Mouse (Mus musculus) activated CD4-positive, CD25-positive, alpha-beta regulatory T cell, adult 4 months (primary cell): Measurements from ENCODE around the gene Usp49. TPM values are rescaled to one million over a fixed set of nuclear protein-coding genes. Genes with fewer than 3 reads are reported as not detected.
"Not testable (repeated sequence)": the region's sequence is repeated elsewhere in the genome, so short reads cannot be mapped to it uniquely, and the experiment has no call there.

Source experiments
- ATAC-seq: one replicate; pipeline ENCODE4 v1.8.0; 2017
- polyA plus RNA-seq, 2 experiments: library from polyadenylated mRNA; unstranded; fragments of 100-300 nt; shearing (Covaris generic); gene quantifications; one replicate each; pipeline ENCODE4 v1.2.1; 2017

Usp49 gene
- polyA plus RNA-seq = under 1 TPM; 0.60 to 0.71 TPM

GRCm38 (mm10) chr17:47630678-47631065 lies at the start of gene Usp49:
TSS of gene Usp49 (plus strand) at chr17:47630690.
- no peak for ATAC-seq

GRCm38 (mm10) chr17:47580962-47581361 lies 49.5 kb upstream of the Usp49 start:
- ATAC-seq = no peak

GRCm38 (mm10) chr17:47588517-47588916 lies 42.0 kb upstream of the Usp49 start:
- no peak for ATAC-seq

GRCm38 (mm10) chr17:47591073-47591472 lies 39.4 kb upstream of the Usp49 start:
- ATAC-seq = no peak

DNA sequence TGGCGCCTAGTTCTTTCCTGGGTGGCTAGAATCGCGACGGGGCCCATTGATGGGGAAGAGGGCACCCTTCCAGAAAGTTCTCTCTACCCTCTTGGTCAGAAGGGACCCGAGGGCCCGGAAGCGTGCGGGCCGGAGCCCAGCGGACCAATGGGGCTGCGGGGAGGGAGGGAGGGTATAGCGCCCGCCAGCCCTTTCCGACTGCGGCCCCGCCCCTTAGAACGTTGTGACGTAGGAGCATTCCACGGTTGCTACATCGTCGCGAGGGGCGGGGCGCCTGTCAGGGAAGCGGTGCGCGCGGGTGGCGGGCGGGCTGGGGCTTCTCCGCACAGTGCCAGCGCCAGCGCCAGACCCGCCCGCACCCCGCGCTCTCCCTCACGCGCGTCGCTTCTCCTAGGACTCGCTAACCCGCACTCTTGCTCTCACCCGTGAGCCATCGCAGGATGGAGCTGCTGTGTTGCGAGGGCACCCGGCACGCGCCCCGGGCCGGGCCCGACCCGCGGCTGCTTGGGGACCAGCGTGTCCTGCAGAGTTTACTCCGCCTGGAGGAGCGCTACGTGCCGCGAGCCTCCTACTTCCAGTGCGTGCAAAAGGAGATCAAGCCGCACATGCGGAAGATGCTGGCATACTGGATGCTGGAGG lies 37.2 kb upstream of the Usp49 start:
- peak; percentile 74 for ATAC-seq

DNA sequence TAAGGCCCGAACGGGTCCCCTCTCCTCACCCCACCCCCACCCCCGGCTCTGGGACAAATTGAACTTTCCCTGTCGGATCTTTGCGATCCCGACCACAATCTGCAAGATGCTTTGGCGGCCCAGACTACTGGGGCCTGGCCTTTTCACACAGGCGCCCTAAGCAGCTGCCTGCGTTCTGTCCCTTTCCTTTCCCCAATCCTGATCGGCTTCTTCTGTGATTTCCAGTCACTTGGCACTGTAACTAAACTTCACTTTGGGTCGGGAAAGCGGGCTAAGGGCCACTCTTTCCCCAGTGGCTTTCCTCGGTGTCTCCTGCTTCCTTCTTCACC lies 36.7 kb upstream of the Usp49 start:
- no peak for ATAC-seq

- no peak for ATAC-seq
Observed at GRCm38 (mm10) chr17:47594183-47594968, 36.1 kb upstream of the Usp49 start.

- no peak for ATAC-seq
Observed at GRCm38 (mm10) chr17:47594969-47595247, 35.6 kb upstream of the Usp49 start.

- ATAC-seq = no peak
Observed at GRCm38 (mm10) chr17:47595248-47596161, 35.0 kb upstream of the Usp49 start.

DNA sequence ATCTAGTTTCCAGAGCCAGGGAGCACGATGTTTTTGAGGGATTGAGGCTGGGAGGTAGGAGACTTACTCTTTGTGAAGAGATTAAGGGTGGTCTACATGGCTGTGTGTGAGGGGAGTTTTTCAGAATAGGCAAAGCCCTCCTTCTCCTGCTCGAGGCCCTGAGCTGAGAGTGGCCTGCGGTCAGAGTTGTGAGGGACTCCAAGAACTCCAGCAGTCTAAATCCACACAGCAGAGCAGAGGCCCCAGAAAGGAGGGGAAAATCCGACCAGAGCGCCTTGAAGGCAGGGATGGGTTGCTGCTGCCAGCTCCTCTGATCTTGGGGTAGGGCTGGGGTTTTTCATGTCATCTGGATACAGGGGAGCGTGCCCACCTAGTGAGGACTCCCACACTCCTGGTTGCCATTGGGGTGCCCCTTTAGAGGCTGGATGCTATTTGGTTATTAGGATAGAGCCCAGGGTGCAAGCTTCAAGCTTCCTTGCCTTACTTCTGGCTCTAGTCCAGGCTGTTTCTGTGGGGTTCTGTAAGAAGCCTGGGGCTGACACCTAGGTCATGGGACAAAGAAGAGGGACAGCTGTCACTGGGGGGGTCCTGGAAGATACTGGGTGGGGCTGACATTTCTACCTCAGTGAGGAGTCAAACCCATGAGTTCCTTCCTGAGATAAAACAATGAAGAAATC lies 34.2 kb upstream of the Usp49 start:
- no peak for ATAC-seq

DNA sequence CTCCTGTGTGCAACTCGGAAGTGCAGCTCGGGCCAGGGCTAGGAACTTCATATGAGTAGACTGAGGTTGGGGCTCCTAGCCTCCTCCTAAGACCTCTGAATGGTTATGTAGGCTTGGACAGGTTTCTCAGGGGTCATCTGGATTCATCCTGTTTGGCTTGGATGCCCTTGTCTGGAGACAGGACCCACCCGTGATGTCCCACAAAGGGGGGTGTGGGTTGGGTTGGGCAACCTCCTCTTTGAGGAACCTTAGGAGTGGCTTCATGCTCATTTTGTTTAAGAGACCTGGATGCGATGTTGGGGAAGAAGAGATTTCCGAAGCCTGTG lies 33.7 kb upstream of the Usp49 start:
- ATAC-seq = no peak

- no peak for ATAC-seq
Observed at GRCm38 (mm10) chr17:47597261-47597660, 33.2 kb upstream of the Usp49 start.

DNA sequence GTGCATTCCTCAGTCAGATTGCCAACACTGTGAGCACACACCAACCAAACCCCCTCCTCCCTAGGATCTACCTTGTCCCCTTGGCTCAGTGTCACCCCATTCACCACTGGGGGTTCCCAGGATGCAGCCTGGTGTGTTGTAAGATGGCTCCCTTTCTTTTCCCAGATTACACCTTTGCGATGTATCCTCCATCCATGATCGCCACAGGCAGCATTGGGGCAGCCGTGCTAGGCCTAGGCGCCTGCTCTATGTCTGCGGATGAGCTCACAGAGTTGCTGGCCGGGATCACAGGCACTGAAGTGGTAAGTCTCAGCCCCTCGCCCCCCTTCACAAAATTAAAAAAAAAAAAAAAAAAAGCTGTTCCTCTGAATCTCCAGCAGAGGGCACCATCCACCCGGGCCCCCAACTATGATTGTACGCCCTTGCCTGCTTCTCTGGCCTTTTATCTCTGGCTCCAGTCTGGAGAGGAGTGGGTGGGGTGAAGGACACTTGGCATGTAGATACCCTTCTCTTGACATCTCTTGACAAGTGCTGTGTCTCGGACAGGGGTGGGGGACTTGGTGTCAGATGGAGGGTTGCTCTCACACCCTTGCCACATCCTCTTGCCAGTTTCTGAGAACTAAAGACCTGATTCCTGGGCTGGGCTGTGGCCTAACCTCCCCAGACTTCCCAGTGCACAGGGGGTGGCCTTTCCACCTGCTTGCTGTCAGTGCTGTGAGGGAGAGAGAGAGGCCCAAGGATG lies 32.5 kb upstream of the Usp49 start:
- peak; percentile 30 for ATAC-seq

- not testable (repeated sequence) for ATAC-seq
Observed at GRCm38 (mm10) chr17:47598580-47599304, 31.7 kb upstream of the Usp49 start.

- peak; percentile 31 for ATAC-seq
Observed at GRCm38 (mm10) chr17:47599511-47600297, 30.8 kb upstream of the Usp49 start.

DNA sequence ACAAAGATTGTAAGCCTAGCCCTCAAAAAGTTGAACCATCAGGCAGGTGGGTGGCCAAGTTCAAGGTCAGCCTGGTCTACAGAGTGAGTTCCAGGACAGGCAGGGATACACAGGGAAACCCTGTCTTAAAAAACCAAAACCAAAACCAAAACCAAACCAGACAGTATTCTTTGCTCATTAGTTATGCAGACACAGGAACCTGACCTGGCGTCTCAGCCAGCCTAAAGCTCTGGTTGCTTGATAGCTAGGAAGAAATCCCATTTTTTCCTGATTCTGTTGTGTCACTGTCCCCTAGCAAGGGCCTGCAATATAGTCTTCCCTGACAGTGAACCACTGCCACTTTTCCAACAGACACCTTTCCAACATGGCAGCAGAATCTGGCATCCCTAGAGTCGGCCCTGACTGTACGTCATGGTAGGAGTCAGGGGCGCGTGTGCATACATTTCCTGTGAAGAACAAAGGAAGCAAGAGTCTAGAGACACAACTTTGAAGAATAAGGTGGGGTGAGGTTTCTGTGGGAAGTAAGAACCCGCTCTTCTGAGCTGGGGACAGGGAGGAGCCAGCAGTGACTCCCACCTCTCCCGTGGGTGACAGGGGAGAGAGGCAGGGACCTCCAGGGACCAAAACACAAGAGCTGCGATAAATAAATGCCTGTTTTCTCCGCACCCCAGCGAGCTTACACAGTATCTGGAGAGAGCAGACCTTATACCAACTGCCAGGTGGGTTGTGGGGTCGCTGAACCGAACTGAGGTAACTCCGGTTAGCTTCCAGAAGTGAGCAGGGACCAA lies 29.7 kb upstream of the Usp49 start:
- ATAC-seq = peak; percentile 68

GRCm38 (mm10) chr17:47601389-47601755 lies 29.1 kb upstream of the Usp49 start:
- ATAC-seq = no peak

DNA sequence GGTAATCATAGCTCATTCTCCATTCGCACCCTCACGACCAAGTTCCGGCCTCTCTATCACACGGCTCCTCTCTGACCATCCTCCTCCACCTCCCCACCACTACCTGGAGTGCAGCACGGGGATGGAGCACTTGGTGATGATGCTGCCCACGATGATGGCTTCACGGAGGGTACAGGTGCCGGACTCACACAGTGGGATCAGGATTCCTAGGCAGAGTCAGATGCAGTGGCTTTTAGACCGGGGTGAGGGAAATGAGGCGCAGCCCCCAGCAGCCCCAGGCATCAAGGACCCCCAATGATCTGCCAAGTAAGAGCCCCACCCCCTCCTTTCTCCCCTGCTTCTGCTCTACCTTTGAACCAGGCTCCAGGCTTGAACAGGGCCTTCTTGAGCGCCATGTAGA lies 28.2 kb upstream of the Usp49 start:
- no peak for ATAC-seq

- ATAC-seq = no peak
Observed at GRCm38 (mm10) chr17:47606220-47606619, 24.3 kb upstream of the Usp49 start.

DNA sequence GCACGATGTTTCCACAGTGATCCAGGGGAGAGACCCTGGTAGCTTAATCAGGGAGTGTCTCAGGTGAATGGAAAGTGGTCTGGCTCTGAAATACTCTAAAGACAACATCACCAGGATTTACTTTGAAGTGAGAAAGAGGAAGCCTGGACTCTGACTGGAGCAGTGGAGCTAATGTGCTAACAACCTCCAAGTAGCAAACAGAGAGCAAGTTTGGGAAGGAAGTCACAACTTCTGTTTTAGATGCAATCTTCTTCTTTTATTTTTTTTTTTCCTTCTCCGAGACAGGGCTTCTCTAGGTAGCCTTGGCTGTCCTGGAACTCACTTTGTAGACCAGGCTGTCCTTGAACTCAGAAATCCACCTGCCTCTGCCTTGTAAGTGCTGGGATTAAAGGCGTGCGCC lies 21.3 kb upstream of the Usp49 start:
- ATAC-seq = no peak
